Comparison of ENCODE assay signal across 10 mouse cellular contexts in genomic region chr15:78548336-78548665, GRCm38 (mm10). TPM values are rescaled to one million over a fixed set of nuclear protein-coding genes. Genes with fewer than 3 reads are reported as not detected.
A peak's percentile ranks its signal among the peaks of the same experiment; 100 is the strongest.
DNase-seq lines count a peak whose midpoint lies in the region; ATAC-seq and TF ChIP-seq lines count a peak whose summit lies in the region.
"Had no signal": no experiment of that assay in that cellular context is flagged by ENCODE, and none has a peak within 500 bp of the region (broad histone marks: within the 10 kb centered on the region; RNA-seq: fewer than 3 reads in every experiment).

No protein-coding gene starts in this region.

- TF ChIP-seq POLR2A in cerebellum, adult 2 months (IDR thresholded peaks at IDR 0.05; ENCODE audit: borderline replicate concordance, insufficient read depth, low read length), result no peak
- TF ChIP-seq POLR2A in olfactory bulb, adult 2 months (IDR thresholded peaks at IDR 0.05; ENCODE audit: insufficient read depth, low read depth, low read length), result no peak

- intact Hi-C loops in heart, postnatal 36 days (cut with DNase I), result no loop called here

- no peak for ATAC-seq in megakaryocyte, adult 5-6 weeks (ENCODE audit: poor library complexity, severe bottlenecking)
- 0 out of 2 replicates have a peak, but pooled peaks have one; percentile 25 for ATAC-seq in granulocyte monocyte progenitor cell, adult 5-6 weeks (replicated peaks; ENCODE audit: poor library complexity, severe bottlenecking)
- no peak for ATAC-seq in monocyte, adult 5-6 weeks (replicated peaks; ENCODE audit: insufficient number of reproducible peaks, low FRiP score, low TSS enrichment, poor library complexity, severe bottlenecking)

- TF ChIP-seq CTCF in cerebellum, adult 2 months (IDR thresholded peaks at IDR 0.05; ENCODE audit: borderline replicate concordance, insufficient read depth, low read depth, low read length), result no peak
- TF ChIP-seq CTCF in olfactory bulb, adult 2 months (IDR thresholded peaks at IDR 0.05; ENCODE audit: insufficient read depth, low read depth, low read length), result no peak

- H3K4me1 ChIP-seq in cerebellum, adult 2 months (ENCODE audit: control insufficient read depth, insufficient read depth, low read length), result peaks cover 16% of the 10 kb centered on the region; the same call in 1 of the 2 replicates
- peaks cover 36% of the 10 kb centered on the region for H3K4me1 ChIP-seq in megakaryocyte, embryonic 14.5 days
- peaks cover 44% of the 10 kb centered on the region for H3K4me1 ChIP-seq in olfactory bulb, adult 2 months (ENCODE audit: control insufficient read depth, insufficient read depth, low read length)
- H3K4me1 ChIP-seq: embryonic facial prominence, embryonic 12.5 days had no signal

- H3K36me3 ChIP-seq in megakaryocyte, embryonic 14.5 days (replicated peaks; ENCODE audit: low read length), result no peaks in the 10 kb centered on the region
- H3K36me3 ChIP-seq: embryonic facial prominence, embryonic 12.5 days; neural tube, embryonic 13.5 days had no signal

- H3K27ac ChIP-seq in cerebellum, adult 2 months (ENCODE audit: insufficient read depth, low read length), result no peak overlapping the region
- peak overlapping the region; percentile 80 for H3K27ac ChIP-seq in olfactory bulb, adult 2 months (ENCODE audit: insufficient read depth, low read depth, low read length)
- H3K27ac ChIP-seq: embryonic facial prominence, embryonic 12.5 days; neural tube, embryonic 13.5 days had no signal

- peak; percentile 34 for DNase-seq in cerebellum, adult 9-11 months
- no peak for DNase-seq in cerebellum, adult 2 months
- no peak for DNase-seq in heart, postnatal 36 days

- H3K27me3 ChIP-seq in cerebellum, adult 2 months (ENCODE audit: control insufficient read depth, insufficient read depth, low read length), result no peaks in the 10 kb centered on the region
- peaks cover 50% of the 10 kb centered on the region for H3K27me3 ChIP-seq in megakaryocyte, embryonic 14.5 days (replicated peaks)
- H3K27me3 ChIP-seq: neural tube, embryonic 13.5 days had no signal

- WGBS in cerebellum, adult 2 months, result 65% methylated on average over 3 of the region's 3 CpGs
- 58% methylated on average over 3 of the region's 3 CpGs for WGBS in olfactory bulb, adult 2 months

- peaks cover 28% of the 10 kb centered on the region for H3K9me3 ChIP-seq in megakaryocyte, embryonic 14.5 days

- H3K4me3 ChIP-seq in cerebellum, adult 2 months (replicated peaks; ENCODE audit: insufficient read depth, low read depth, low read length), result no peak overlapping the region
- H3K4me3 ChIP-seq in megakaryocyte, embryonic 14.5 days (replicated peaks), result peak overlapping the region; percentile 42
- H3K4me3 ChIP-seq in olfactory bulb, adult 2 months (ENCODE audit: insufficient read depth, low read depth, low read length), result no peak overlapping the region
- H3K4me3 ChIP-seq: embryonic facial prominence, embryonic 12.5 days; neural tube, embryonic 13.5 days had no signal

RNA-seq across cellular contexts. Expression of gene Sstr3, which starts 3.8 kb away (rescaled TPM):
- 9.8 and 12.1 TPM in 2 replicates for polyA plus RNA-seq in cerebellum, adult 2 months (2012; rRNA removed)
- polyA plus RNA-seq in megakaryocyte, embryonic 14.5 days (2012; ENCODE audit: insufficient read depth, low replicate concordance), result not detected in 2 replicates
- total RNA-seq in megakaryocyte, adult 5-6 weeks (2015), result 0.02 TPM in 1 of 2 replicates, not detected in the other
- total RNA-seq in megakaryocyte, adult 5-6 weeks (2017), result not detected in 2 replicates
- not detected in 2 replicates for total RNA-seq in granulocyte monocyte progenitor cell, adult 5-6 weeks (2014; fragmentation: Nextera tagmentation)
- not detected in 2 replicates for total RNA-seq in granulocyte monocyte progenitor cell, adult 5-6 weeks (2017)
- polyA plus RNA-seq in olfactory bulb, adult 2 months (2012; ENCODE audit: insufficient read depth, insufficient read length, low replicate concordance, missing spikeins), result not detected in 2 replicates
- total RNA-seq in monocyte, adult 5-6 weeks (2017), result 0.10 to 0.29 TPM in 2 of 3 replicates, not detected in the other
- not detected for total RNA-seq in heart, postnatal 36 days (2021)
- polyA plus RNA-seq: embryonic facial prominence, embryonic 12.5 days had no signal

RNA-seq across cellular contexts. Expression of gene C1qtnf6, which starts 17.1 kb away (rescaled TPM):
- 3.1 and 3.5 TPM in 2 replicates for polyA plus RNA-seq in cerebellum, adult 2 months (2012; rRNA removed)
- polyA plus RNA-seq in megakaryocyte, embryonic 14.5 days (2012; ENCODE audit: insufficient read depth, low replicate concordance), result 22.8 and 31.2 TPM in 2 replicates
- 2.4 and 2.7 TPM in 2 replicates for total RNA-seq in megakaryocyte, adult 5-6 weeks (2015)
- 0.89 TPM in 1 of 2 replicates, not detected in the other for total RNA-seq in megakaryocyte, adult 5-6 weeks (2017)
- 8.1 and 9.1 TPM in 2 replicates for total RNA-seq in granulocyte monocyte progenitor cell, adult 5-6 weeks (2014; fragmentation: Nextera tagmentation)
- total RNA-seq in granulocyte monocyte progenitor cell, adult 5-6 weeks (2017), result 1.0 and 1.5 TPM in 2 replicates
- polyA plus RNA-seq in olfactory bulb, adult 2 months (2012; ENCODE audit: insufficient read depth, insufficient read length, low replicate concordance, missing spikeins), result not detected in 2 replicates
- 0.67 to 0.87 TPM in 2 of 3 replicates, not detected in the other for total RNA-seq in monocyte, adult 5-6 weeks (2017)
- 10 to 100 TPM; 26.2 to 41.8 TPM for total RNA-seq in heart, postnatal 36 days (2021)

RNA-seq across cellular contexts. Expression of gene Rac2, which starts 24.3 kb away (rescaled TPM):
- polyA plus RNA-seq in cerebellum, adult 2 months (2012; rRNA removed), result 1.4 and 1.8 TPM in 2 replicates
- polyA plus RNA-seq in megakaryocyte, embryonic 14.5 days (2012; ENCODE audit: insufficient read depth, low replicate concordance), result 860 and 3,464 TPM in 2 replicates
- total RNA-seq in megakaryocyte, adult 5-6 weeks (2015), result 581 and 637 TPM in 2 replicates
- 416 and 453 TPM in 2 replicates for total RNA-seq in megakaryocyte, adult 5-6 weeks (2017)
- 325 and 431 TPM in 2 replicates for total RNA-seq in granulocyte monocyte progenitor cell, adult 5-6 weeks (2014; fragmentation: Nextera tagmentation)
- 94.7 and 105 TPM in 2 replicates for total RNA-seq in granulocyte monocyte progenitor cell, adult 5-6 weeks (2017)
- 2,065 TPM in 1 of 2 replicates, not detected in the other for polyA plus RNA-seq in olfactory bulb, adult 2 months (2012; ENCODE audit: insufficient read depth, insufficient read length, low replicate concordance, missing spikeins)
- 125 to 216 TPM (median 199 TPM) in 3 replicates for total RNA-seq in monocyte, adult 5-6 weeks (2017)
- total RNA-seq in heart, postnatal 36 days (2021), result 1 to 10 TPM; 2.7 to 7.4 TPM

RNA-seq across cellular contexts. Expression of gene Cyth4, which starts 48.5 kb away (rescaled TPM):
- polyA plus RNA-seq in cerebellum, adult 2 months (2012; rRNA removed), result 3.8 and 4.6 TPM in 2 replicates
- polyA plus RNA-seq in megakaryocyte, embryonic 14.5 days (2012; ENCODE audit: insufficient read depth, low replicate concordance), result 27.7 and 31.6 TPM in 2 replicates
- total RNA-seq in megakaryocyte, adult 5-6 weeks (2015), result 137 and 141 TPM in 2 replicates
- total RNA-seq in megakaryocyte, adult 5-6 weeks (2017), result 263 and 285 TPM in 2 replicates
- total RNA-seq in granulocyte monocyte progenitor cell, adult 5-6 weeks (2014; fragmentation: Nextera tagmentation), result 62.3 and 66.3 TPM in 2 replicates
- 46.0 and 60.5 TPM in 2 replicates for total RNA-seq in granulocyte monocyte progenitor cell, adult 5-6 weeks (2017)
- not detected in 2 replicates for polyA plus RNA-seq in olfactory bulb, adult 2 months (2012; ENCODE audit: insufficient read depth, insufficient read length, low replicate concordance, missing spikeins)
- total RNA-seq in monocyte, adult 5-6 weeks (2017), result 298 to 420 TPM (median 312 TPM) in 3 replicates
- total RNA-seq in heart, postnatal 36 days (2021), result 1 to 10 TPM; 5.3 to 7.7 TPM

RNA-seq across cellular contexts. Expression of gene Il2rb, which starts 53.2 kb away (rescaled TPM):
- 0.10 and 0.25 TPM in 2 replicates for polyA plus RNA-seq in cerebellum, adult 2 months (2012; rRNA removed)
- not detected in 2 replicates for polyA plus RNA-seq in megakaryocyte, embryonic 14.5 days (2012; ENCODE audit: insufficient read depth, low replicate concordance)
- 7.0 and 10.5 TPM in 2 replicates for total RNA-seq in megakaryocyte, adult 5-6 weeks (2015)
- 5.4 and 9.4 TPM in 2 replicates for total RNA-seq in megakaryocyte, adult 5-6 weeks (2017)
- not detected in 2 replicates for total RNA-seq in granulocyte monocyte progenitor cell, adult 5-6 weeks (2014; fragmentation: Nextera tagmentation)
- total RNA-seq in granulocyte monocyte progenitor cell, adult 5-6 weeks (2017), result not detected in 2 replicates
- not detected in 2 replicates for polyA plus RNA-seq in olfactory bulb, adult 2 months (2012; ENCODE audit: insufficient read depth, insufficient read length, low replicate concordance, missing spikeins)
- total RNA-seq in monocyte, adult 5-6 weeks (2017), result 102 to 350 TPM (median 102 TPM) in 3 replicates
- under 1 TPM; 0.39 to 0.54 TPM for total RNA-seq in heart, postnatal 36 days (2021)

Comparison
In these comparisons a context has a peak if more than half of its experiments do, and no peak if none do; other contexts are left out.
1. RNA of gene Rac2, which starts 24.3 kb away (total RNA-seq): 416 to 637 TPM in megakaryocyte, adult 5-6 weeks, 94.7 to 431 TPM in granulocyte monocyte progenitor cell, adult 5-6 weeks and 125 to 216 TPM in monocyte, adult 5-6 weeks; 2.7 to 7.4 TPM in heart, postnatal 36 days; every median in the first group is over 10 times any median in the second.